Mouse (Mus musculus) heart, postnatal 0 days (tissue): ENCODE data around the gene Gm21778.
"Not testable (repeated sequence)": the region's sequence is repeated elsewhere in the genome, so short reads cannot be mapped to it uniquely, and the experiment has no call there.

ENCODE experiments used
- CTCF ChIP-seq: IDR thresholded peaks from 2 replicates; pipeline ENCODE4 v1.5.1; 2016; ENCODE audit warnings: antibody characterized with exemption, control low read depth, low read depth
- EP300 ChIP-seq: IDR thresholded peaks from 2 replicates; pipeline ENCODE4 v1.6.1; 2016; ENCODE audit warnings: antibody characterized with exemption, low read depth

DNA sequence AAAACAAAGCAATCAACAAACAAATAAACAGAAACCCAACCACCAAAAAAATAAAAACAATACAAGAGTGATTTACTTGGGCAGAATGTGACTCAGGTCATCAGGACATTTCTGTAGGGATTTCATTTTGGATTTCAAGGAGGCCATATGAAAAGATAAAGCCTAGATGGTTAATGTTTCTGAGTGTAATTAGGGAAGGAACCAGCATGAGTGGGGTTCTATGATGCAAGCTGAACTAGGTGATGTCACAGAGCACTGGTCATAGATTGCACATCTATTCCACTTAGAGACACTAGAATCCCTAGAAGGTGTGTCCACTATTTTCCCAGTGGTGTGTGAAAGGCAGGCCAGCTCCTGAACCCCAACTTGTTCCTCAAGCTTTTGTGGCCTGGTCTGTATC is at the start of gene Gm21778:
- not testable (repeated sequence) for TF ChIP-seq CTCF, EP300
